Mouse (Mus musculus) heart, embryonic 16.5 days (tissue): ENCODE data around the gene Ak6. TPM values are rescaled to one million over a fixed set of nuclear protein-coding genes. Genes with fewer than 3 reads are reported as not detected.

Source experiments
- ATAC-seq: fragments of 200-750 bp; cut with Nextera tagmentation; replicated peaks from 2 replicates; pipeline ENCODE4 v1.8.0; 2017; ENCODE audit warnings: moderate number of reproducible peaks; ENCODE audit not compliant: insufficient read depth, low FRiP score; ENCODE audit errors: extremely low read depth
- H3K27ac ChIP-seq: fragments of 300-500 bp; sonication (generic); 2 replicates; pipeline ENCODE4 v1.5.1; 2014; ENCODE audit warnings: mild to moderate bottlenecking, low read length, control low read depth, moderate library complexity
- H3K27me3 ChIP-seq: fragments of 300-500 bp; sonication (generic); 2 replicates; pipeline ENCODE4 v1.6.1; 2014; ENCODE audit warnings: low read length, mixed read lengths; ENCODE audit not compliant: control insufficient read depth, insufficient read depth
- H3K36me3 ChIP-seq: fragments of 300-500 bp; sonication (generic); 2 replicates; pipeline ENCODE4 v1.6.1; 2014; ENCODE audit not compliant: control insufficient read depth, insufficient read depth
- H3K4me1 ChIP-seq: fragments of 300-500 bp; sonication (generic); 2 replicates; pipeline ENCODE4 v1.6.1; 2014; ENCODE audit warnings: low read length, mixed read lengths; ENCODE audit not compliant: control insufficient read depth, insufficient read depth
- H3K4me2 ChIP-seq: fragments of 300-500 bp; sonication (generic); 2 replicates; pipeline ENCODE4 v1.6.1; 2014; ENCODE audit warnings: low read depth, mild to moderate bottlenecking, control low read depth, low read length
- H3K4me3 ChIP-seq: fragments of 300-500 bp; sonication (generic); 2 replicates; pipeline ENCODE4 v1.5.1; 2014; ENCODE audit warnings: mild to moderate bottlenecking, control low read depth, low read length
- H3K9ac ChIP-seq: fragments of 300-500 bp; sonication (generic); 2 replicates; pipeline ENCODE4 v1.6.1; 2014; ENCODE audit warnings: low read length, control low read depth
- H3K9me3 ChIP-seq: fragments of 300-500 bp; sonication (generic); replicated peaks from 2 replicates; pipeline ENCODE4 v1.6.1; 2016; ENCODE audit warnings: low read length; ENCODE audit not compliant: control insufficient read depth
- WGBS: fragments of 180-500 bp; shearing (Covaris S2); extraction: QIAGEN DNeasy Blood & Tissue Kit; methylation state at CpG from one replicate; pipeline ENCODE4 v1.1.7; 2014; 5-methylcytosine and 5-hydroxymethylcytosine counted together
- polyA plus RNA-seq: library from polyadenylated mRNA; unstranded; fragments of >200 nt; fragmentation: Nextera tagmentation; extraction: Ambion mirVana; gene quantifications from 2 replicates; pipeline ENCODE4 v1.2.1, GENCODE M21; 2015

Ak6 gene
- polyA plus RNA-seq, 1 experiment from 2014 or later, result 262 TPM

- Histone ChIP-seq H3K36me3 (peaks cover 2% of the 10 kb centered on the region; the same call in 1 of the 2 replicates), H3K4me2 (no peak overlapping the region), H3K9ac (no peak overlapping the region), H3K4me1 (no peaks in the 10 kb centered on the region), H3K4me3 (no peak overlapping the region), H3K27ac (no peak overlapping the region), H3K9me3 (no peaks in the 10 kb centered on the region), H3K27me3 (no peaks in the 10 kb centered on the region)
- no peak for ATAC-seq
- 71% methylated on average over 2 of the region's 2 CpGs for WGBS
Observed at GRCm38 (mm10) chr13:100684355-100684754, 33.6 kb downstream of the Ak6 start.

GRCm38 (mm10) chr13:100687513-100687912, 36.7 kb downstream of the Ak6 start:
- no peak overlapping the region for H3K4me2 ChIP-seq
- H3K4me3 ChIP-seq, result no peak overlapping the region
- no peaks in the 10 kb centered on the region for H3K36me3 ChIP-seq
- H3K27ac ChIP-seq, result no peak overlapping the region
- no peak overlapping the region for H3K9ac ChIP-seq
- H3K9me3 ChIP-seq, result no peaks in the 10 kb centered on the region
- 55% methylated on average over 7 of the region's 7 CpGs for WGBS
- no peaks in the 10 kb centered on the region for H3K27me3 ChIP-seq
- ATAC-seq, result no peak
- no peaks in the 10 kb centered on the region for H3K4me1 ChIP-seq

GRCm38 (mm10) chr13:100697541-100697940, 46.8 kb downstream of the Ak6 start:
- WGBS, result 89% methylated on average over 3 of the region's 3 CpGs
- Histone ChIP-seq H3K4me3 (no peak overlapping the region), H3K4me1 (no peaks in the 10 kb centered on the region), H3K9me3 (no peaks in the 10 kb centered on the region), H3K27ac (no peak overlapping the region), H3K27me3 (no peaks in the 10 kb centered on the region), H3K9ac (no peak overlapping the region), H3K4me2 (no peak overlapping the region), H3K36me3 (peaks cover 31% of the 10 kb centered on the region)
- ATAC-seq, result no peak

- H3K36me3 ChIP-seq, result peaks cover 42% of the 10 kb centered on the region
- 92% methylated on average over 10 of the region's 10 CpGs for WGBS
- no peak for ATAC-seq
Observed at GRCm38 (mm10) chr13:100698866-100699265, 48.1 kb downstream of the Ak6 start.

GRCm38 (mm10) chr13:100703468-100703867, 52.7 kb downstream of the Ak6 start:
- H3K4me3 ChIP-seq, result no peak overlapping the region
- no peaks in the 10 kb centered on the region for H3K4me1 ChIP-seq
- H3K27ac ChIP-seq, result no peak overlapping the region
- H3K4me2 ChIP-seq, result no peak overlapping the region
- ATAC-seq, result no peak
- H3K9me3 ChIP-seq, result no peaks in the 10 kb centered on the region
- 93% methylated on average over 2 of the region's 2 CpGs for WGBS
- no peaks in the 10 kb centered on the region for H3K27me3 ChIP-seq
- H3K36me3 ChIP-seq, result peaks cover 64% of the 10 kb centered on the region
- H3K9ac ChIP-seq, result no peak overlapping the region

More at GRCm38 (mm10) chr13:100698866-100699265, 48.1 kb downstream of the Ak6 start:
- no peak overlapping the region for H3K4me3 ChIP-seq
- no peak overlapping the region for H3K27ac ChIP-seq
- H3K9ac ChIP-seq, result no peak overlapping the region
- H3K27me3 ChIP-seq, result no peaks in the 10 kb centered on the region
- H3K9me3 ChIP-seq, result no peaks in the 10 kb centered on the region
- H3K4me1 ChIP-seq, result no peaks in the 10 kb centered on the region
- H3K4me2 ChIP-seq, result no peak overlapping the region

- Histone ChIP-seq H3K4me1 (no peaks in the 10 kb centered on the region), H3K4me2 (no peak overlapping the region), H3K36me3 (peaks cover 78% of the 10 kb centered on the region), H3K4me3 (no peak overlapping the region), H3K27me3 (no peaks in the 10 kb centered on the region), H3K27ac (no peak overlapping the region), H3K9ac (no peak overlapping the region), H3K9me3 (no peaks in the 10 kb centered on the region)
- ATAC-seq, result no peak
- WGBS, result 95% methylated on average over 7 of the region's 7 CpGs
Observed at GRCm38 (mm10) chr13:100706206-100706605, 55.4 kb downstream of the Ak6 start.

- no peaks in the 10 kb centered on the region for H3K9me3 ChIP-seq
- H3K9ac ChIP-seq, result no peak overlapping the region
- H3K4me1 ChIP-seq, result no peaks in the 10 kb centered on the region
- no peak overlapping the region for H3K4me2 ChIP-seq
- no peak for ATAC-seq
- no peak overlapping the region for H3K4me3 ChIP-seq
- 82% methylated on average over 6 of the region's 6 CpGs for WGBS
- H3K27me3 ChIP-seq, result no peaks in the 10 kb centered on the region
- no peak overlapping the region for H3K27ac ChIP-seq
- peaks cover 62% of the 10 kb centered on the region for H3K36me3 ChIP-seq
Observed at GRCm38 (mm10) chr13:100715467-100715866, 64.7 kb downstream of the Ak6 start.

Other genes with a start within 250 kb of the Ak6 start
- gene Naip1, start 198.1 kb upstream of the Ak6 start, polyA plus RNA-seq, result 0.08 TPM in 1 of 2 replicates, not detected in the other
- 42.0 and 44.3 TPM in 2 replicates for gene Gtf2h2, start 158.4 kb upstream of the Ak6 start, polyA plus RNA-seq
- gene Ocln, start 98.3 kb upstream of the Ak6 start, polyA plus RNA-seq, result 2.7 and 4.7 TPM in 2 replicates
- 1.7 and 2.5 TPM in 2 replicates for gene Marveld2, start 34.0 kb upstream of the Ak6 start, polyA plus RNA-seq
- 20.6 and 23.2 TPM in 2 replicates for gene Rad17, start 72 bp downstream of the Ak6 start, polyA plus RNA-seq
- 11.7 and 13.0 TPM in 2 replicates for gene Taf9, start 600 bp downstream of the Ak6 start, polyA plus RNA-seq
- 3.5 and 4.1 TPM in 2 replicates for gene Ccdc125, start 18.7 kb downstream of the Ak6 start, polyA plus RNA-seq
- 64.4 and 67.7 TPM in 2 replicates for gene Cdk7, start 80.0 kb downstream of the Ak6 start, polyA plus RNA-seq
- 246 and 254 TPM in 2 replicates for gene Mrps36, start 93.7 kb downstream of the Ak6 start, polyA plus RNA-seq
- 14.6 and 16.7 TPM in 2 replicates for gene Cenph, start 124.9 kb downstream of the Ak6 start, polyA plus RNA-seq
- 187 and 205 TPM in 2 replicates for gene Ccnb1, start 135.6 kb downstream of the Ak6 start, polyA plus RNA-seq
- gene Slc30a5, start 182.4 kb downstream of the Ak6 start, polyA plus RNA-seq, result 34.1 and 36.3 TPM in 2 replicates